Mouse (Mus musculus): ENCODE measurements around the gene Ptges3. TPM values are rescaled to one million over a fixed set of nuclear protein-coding genes. Genes with fewer than 3 reads are reported as not detected.
A peak's percentile ranks its signal among the peaks of the same experiment; 100 is the strongest.

Ptges3 gene
- polyA plus RNA-seq, 1 experiment from 2014 or later = 393 TPM

GRCm38 (mm10) chr10:128088181-128088580 is 29.4 kb downstream of the Ptges3 start:
- 95% methylated on average over 5 of the region's 5 CpGs for WGBS
- H3K4me1 ChIP-seq (replicated peaks; ENCODE audit: control insufficient read depth, insufficient read depth, low read length) = peaks cover 25% of the 10 kb centered on the region

GRCm38 (mm10) chr10:128089842-128090241 is 31.1 kb downstream of the Ptges3 start:
- WGBS = 75% methylated on average over 5 of the region's 5 CpGs
- H3K36me3 ChIP-seq (replicated peaks; ENCODE audit: control insufficient read depth, insufficient read depth) = peaks cover 60% of the 10 kb centered on the region

More at GRCm38 (mm10) chr10:128088181-128088580, 29.4 kb downstream of the Ptges3 start:
- Histone ChIP-seq H3K4me2 (replicated peaks) (no peak overlapping the region), H3K9me3 (ENCODE audit: control insufficient read depth, low read length) (no peaks in the 10 kb centered on the region), H3K27me3 (ENCODE audit: control insufficient read depth, insufficient read depth, low read length) (no peaks in the 10 kb centered on the region), H3K4me3 (replicated peaks; ENCODE audit: low read length) (no peak overlapping the region), H3K27ac (no peak overlapping the region), H3K36me3 (replicated peaks; ENCODE audit: control insufficient read depth, insufficient read depth) (peaks cover 62% of the 10 kb centered on the region), H3K9ac (no peak overlapping the region)
- no peak for ATAC-seq (ENCODE audit: low FRiP score)
- DNase-seq (ENCODE audit: low spot score) = no peak

GRCm38 (mm10) chr10:128090651-128091563 is 32.2 kb downstream of the Ptges3 start:
- H3K4me3 ChIP-seq (replicated peaks; ENCODE audit: low read length) = no peak overlapping the region; the same call in 1 of the 2 replicates
- peaks cover 49% of the 10 kb centered on the region for H3K36me3 ChIP-seq (replicated peaks; ENCODE audit: control insufficient read depth, insufficient read depth)
- no peak overlapping the region for H3K27ac ChIP-seq

More at GRCm38 (mm10) chr10:128089842-128090241, 31.1 kb downstream of the Ptges3 start:
- Histone ChIP-seq H3K9me3 (ENCODE audit: control insufficient read depth, low read length) (no peaks in the 10 kb centered on the region), H3K27me3 (ENCODE audit: control insufficient read depth, insufficient read depth, low read length) (no peaks in the 10 kb centered on the region), H3K9ac (no peak overlapping the region), H3K27ac (no peak overlapping the region), H3K4me1 (replicated peaks; ENCODE audit: control insufficient read depth, insufficient read depth, low read length) (peaks cover 33% of the 10 kb centered on the region), H3K4me2 (replicated peaks) (no peak overlapping the region), H3K4me3 (replicated peaks; ENCODE audit: low read length) (no peak overlapping the region)
- ATAC-seq (ENCODE audit: low FRiP score) = no peak
- DNase-seq (ENCODE audit: low spot score) = no peak

GRCm38 (mm10) chr10:128091564-128092505 is 33.1 kb downstream of the Ptges3 start, which contains the start of gene Baz2a:
Gene Baz2a (plus strand): TSS chr10:128091577.
- peaks cover 40% of the 10 kb centered on the region for H3K36me3 ChIP-seq (replicated peaks; ENCODE audit: control insufficient read depth, insufficient read depth)
- peak within 1 kb of the TSS; percentile 79 for H3K4me2 ChIP-seq (replicated peaks)
- H3K9ac ChIP-seq = peak within 1 kb of the TSS; percentile 70
- DNase-seq (ENCODE audit: low spot score) = peak; percentile 43
- H3K4me1 ChIP-seq (replicated peaks; ENCODE audit: control insufficient read depth, insufficient read depth, low read length) = peaks cover 28% of the 10 kb centered on the region
- peak within 1 kb of the TSS; percentile 57 for H3K4me3 ChIP-seq (replicated peaks; ENCODE audit: low read length)
- ATAC-seq (ENCODE audit: low FRiP score) = no peak
- no peaks in the 10 kb centered on the region for H3K9me3 ChIP-seq (ENCODE audit: control insufficient read depth, low read length)
- 1% methylated on average over 20 of the region's 20 CpGs for WGBS
- no peaks in the 10 kb centered on the region for H3K27me3 ChIP-seq (ENCODE audit: control insufficient read depth, insufficient read depth, low read length)
- H3K27ac ChIP-seq = peak within 1 kb of the TSS; percentile 79

More at GRCm38 (mm10) chr10:128090651-128091563, 32.2 kb downstream of the Ptges3 start:
- Histone ChIP-seq H3K9ac (peak overlapping the region; percentile 70), H3K9me3 (ENCODE audit: control insufficient read depth, low read length) (no peaks in the 10 kb centered on the region), H3K27me3 (ENCODE audit: control insufficient read depth, insufficient read depth, low read length) (no peaks in the 10 kb centered on the region), H3K4me2 (replicated peaks) (peak overlapping the region; percentile 79), H3K4me1 (replicated peaks; ENCODE audit: control insufficient read depth, insufficient read depth, low read length) (peaks cover 28% of the 10 kb centered on the region)
- peak; percentile 19 for ATAC-seq (ENCODE audit: low FRiP score)
- 9% methylated on average over 14 of the region's 14 CpGs for whole genome bisulfite sequencing
- DNase-seq (ENCODE audit: low spot score) = peak; percentile 84

GRCm38 (mm10) chr10:128092506-128093495 is 34.0 kb downstream of the Ptges3 start:
- DNase-seq (ENCODE audit: low spot score) (peak; percentile 74), ATAC-seq (ENCODE audit: low FRiP score) (peak; percentile 56)
- Histone ChIP-seq H3K4me2 (replicated peaks) (peak overlapping the region; percentile 79), H3K27me3 (ENCODE audit: control insufficient read depth, insufficient read depth, low read length) (no peaks in the 10 kb centered on the region), H3K9me3 (ENCODE audit: control insufficient read depth, low read length) (no peaks in the 10 kb centered on the region), H3K4me1 (replicated peaks; ENCODE audit: control insufficient read depth, insufficient read depth, low read length) (peaks cover 30% of the 10 kb centered on the region), H3K9ac (peak overlapping the region; percentile 70), H3K36me3 (replicated peaks; ENCODE audit: control insufficient read depth, insufficient read depth) (peaks cover 30% of the 10 kb centered on the region), H3K27ac (peak overlapping the region; percentile 79), H3K4me3 (replicated peaks; ENCODE audit: low read length) (peak overlapping the region; percentile 57)
- under 1% methylated on average over 58 of the region's 88 CpGs for WGBS

GRCm38 (mm10) chr10:128093496-128094294 is 34.9 kb downstream of the Ptges3 start:
- Histone ChIP-seq H3K9ac (peak overlapping the region; percentile 70), H3K36me3 (replicated peaks; ENCODE audit: control insufficient read depth, insufficient read depth) (peaks cover 21% of the 10 kb centered on the region), H3K4me2 (replicated peaks) (peak overlapping the region; percentile 79), H3K4me3 (replicated peaks; ENCODE audit: low read length) (peak overlapping the region; percentile 57), H3K27ac (peak overlapping the region; percentile 79), H3K4me1 (replicated peaks; ENCODE audit: control insufficient read depth, insufficient read depth, low read length) (peaks cover 39% of the 10 kb centered on the region), H3K9me3 (ENCODE audit: control insufficient read depth, low read length) (no peaks in the 10 kb centered on the region), H3K27me3 (ENCODE audit: control insufficient read depth, insufficient read depth, low read length) (no peaks in the 10 kb centered on the region)
- DNase-seq (ENCODE audit: low spot score) (peak; percentile 29), ATAC-seq (ENCODE audit: low FRiP score) (no peak)
- WGBS = 21% methylated on average over 13 of the region's 13 CpGs

- DNase-seq (ENCODE audit: low spot score) (peak; percentile 56), ATAC-seq (ENCODE audit: low FRiP score) (no peak)
- H3K27ac ChIP-seq = no peak overlapping the region
- H3K36me3 ChIP-seq (replicated peaks; ENCODE audit: control insufficient read depth, insufficient read depth) = peaks cover 14% of the 10 kb centered on the region
- H3K27me3 ChIP-seq (ENCODE audit: control insufficient read depth, insufficient read depth, low read length) = no peaks in the 10 kb centered on the region
- H3K9me3 ChIP-seq (ENCODE audit: control insufficient read depth, low read length) = no peaks in the 10 kb centered on the region
- whole genome bisulfite sequencing = 10% methylated on average over 19 of the region's 19 CpGs
- H3K9ac ChIP-seq = peak overlapping the region; percentile 31; the same call in 1 of the 2 replicates
- H3K4me2 ChIP-seq (replicated peaks) = peak overlapping the region; percentile 79
- peak overlapping the region; percentile 57 for H3K4me3 ChIP-seq (replicated peaks; ENCODE audit: low read length)
- peaks cover 42% of the 10 kb centered on the region for H3K4me1 ChIP-seq (replicated peaks; ENCODE audit: control insufficient read depth, insufficient read depth, low read length)
Measured at GRCm38 (mm10) chr10:128094340-128094968, 35.7 kb downstream of the Ptges3 start.

All from hindbrain, embryonic 14.5 days (tissue).